Mouse (Mus musculus) limb, embryonic 10.5 days (tissue): Measurements from ENCODE around the gene Glrx2. TPM values are rescaled to one million over a fixed set of nuclear protein-coding genes. Genes with fewer than 3 reads are reported as not detected.
"Not testable (repeated sequence)": the region's sequence is repeated elsewhere in the genome, so short reads cannot be mapped to it uniquely, and the experiment has no call there.

ENCODE experiments used
- DNase-seq: peaks from one replicate; pipeline ENCODE4 v3.0.0-alpha.2; 2017; ENCODE audit warnings: low spot score
- H3K27ac ChIP-seq: fragments of 300-500 bp; sonication (generic); 2 replicates; pipeline ENCODE4 v1.5.1; 2016; ENCODE audit warnings: mild to moderate bottlenecking
- H3K27me3 ChIP-seq: fragments of 300-500 bp; sonication (generic); 2 replicates; pipeline ENCODE4 v1.6.1; 2016; ENCODE audit warnings: low read depth, mild to moderate bottlenecking; ENCODE audit not compliant: poor library complexity, severe bottlenecking
- H3K36me3 ChIP-seq: fragments of 300-500 bp; sonication (generic); 2 replicates; pipeline ENCODE4 v1.6.1; 2016; ENCODE audit warnings: mild to moderate bottlenecking, moderate library complexity
- H3K4me1 ChIP-seq: fragments of 300-500 bp; sonication (generic); 2 replicates; pipeline ENCODE4 v1.6.1; 2016
- H3K4me3 ChIP-seq: fragments of 300-500 bp; sonication (generic); 2 replicates; pipeline ENCODE4 v1.5.1; 2016; ENCODE audit warnings: mild to moderate bottlenecking, moderate library complexity
- H3K9me3 ChIP-seq: fragments of 300-500 bp; sonication (generic); replicated peaks from 2 replicates; pipeline ENCODE4 v1.6.1; 2016; ENCODE audit warnings: mild to moderate bottlenecking
- WGBS: fragments of 180-500 bp; shearing (Covaris S2); methylation state at CpG from one replicate; pipeline ENCODE4 v1.1.7; 2016; 5-methylcytosine and 5-hydroxymethylcytosine counted together
- polyA plus RNA-seq: library from polyadenylated mRNA; unstranded; fragments of >200 nt; fragmentation: Nextera tagmentation; extraction: Ambion mirVana; gene quantifications from 2 replicates; pipeline ENCODE4 v1.2.1, GENCODE M21; 2016

Gene Glrx2
- 71.6 and 80.7 TPM in 2 replicates for polyA plus RNA-seq

DNA sequence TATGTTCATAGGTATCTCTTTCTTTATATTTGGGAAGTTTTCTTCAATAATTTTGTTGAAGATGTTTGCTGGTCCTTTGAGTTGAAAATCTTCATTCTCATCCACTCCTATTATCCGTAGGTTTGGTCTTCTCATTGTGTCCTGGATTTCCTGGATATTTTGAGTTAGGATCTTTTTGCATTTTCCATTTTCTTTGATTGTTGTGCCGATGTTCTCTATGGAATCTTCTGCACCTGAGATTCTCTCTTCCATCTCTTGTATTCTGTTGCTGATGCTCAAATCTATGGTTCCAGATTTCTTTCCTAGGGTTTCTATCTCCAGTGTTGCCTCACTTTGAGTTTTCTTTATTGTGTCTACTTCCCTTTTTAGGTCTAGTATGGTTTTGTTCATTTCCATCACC lies at the start of gene Glrx2:
Glrx2 (plus strand) TSS at position 301 of the 400 bp plus-strand sequence.
- not testable (repeated sequence) for DNase-seq, H3K27me3 ChIP-seq, H3K4me1 ChIP-seq, H3K9me3 ChIP-seq, H3K4me3 ChIP-seq, H3K36me3 ChIP-seq, H3K27ac ChIP-seq
- no CpG with 5 or more reads among the region's 2 CpGs for WGBS

GRCm38 (mm10) chr1:143675734-143676361 lies 40.3 kb upstream of the Glrx2 start:
- Histone ChIP-seq H3K4me3 (no peak overlapping the region), H3K27ac (no peak overlapping the region), H3K27me3 (no peaks in the 10 kb centered on the region), H3K36me3 (peaks cover 73% of the 10 kb centered on the region), H3K9me3 (no peaks in the 10 kb centered on the region), H3K4me1 (no peaks in the 10 kb centered on the region)
- 94% methylated on average over 4 of the region's 4 CpGs for WGBS
- DNase-seq = no peak

DNA sequence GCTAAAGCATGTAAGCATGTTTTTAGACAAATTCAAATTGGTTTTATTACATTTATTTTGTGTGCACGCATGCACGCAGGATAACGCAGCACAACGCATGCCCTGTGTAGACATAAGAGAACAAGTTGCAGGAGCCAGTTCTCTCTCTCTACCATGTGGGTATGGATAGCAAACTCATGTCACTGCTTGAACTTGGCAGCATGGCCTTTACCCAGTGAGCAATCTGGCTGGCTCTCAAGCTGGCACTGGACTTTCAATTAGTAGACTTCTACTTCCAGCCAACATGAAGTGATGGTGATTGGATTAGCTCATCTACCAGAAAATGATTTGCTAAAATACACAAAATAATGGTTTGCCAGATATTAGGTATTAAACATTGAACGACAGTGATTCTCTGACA lies 35.0 kb upstream of the Glrx2 start:
- Histone ChIP-seq H3K27ac (no peak overlapping the region), H3K4me1 (no peaks in the 10 kb centered on the region), H3K4me3 (no peak overlapping the region), H3K27me3 (no peaks in the 10 kb centered on the region), H3K36me3 (peaks cover 74% of the 10 kb centered on the region), H3K9me3 (no peaks in the 10 kb centered on the region)
- over 99% methylated on average over 5 of the region's 5 CpGs for WGBS
- DNase-seq = no peak

- no peaks in the 10 kb centered on the region for H3K27me3 ChIP-seq
- no peak overlapping the region for H3K4me3 ChIP-seq
- no peaks in the 10 kb centered on the region for H3K4me1 ChIP-seq
- no peak for DNase-seq
- WGBS = 93% methylated on average over 3 of the region's 3 CpGs
- no peak overlapping the region for H3K27ac ChIP-seq
- H3K36me3 ChIP-seq = peaks cover 73% of the 10 kb centered on the region
- H3K9me3 ChIP-seq = no peaks in the 10 kb centered on the region
These were observed 31.3 kb upstream of the Glrx2 start for GRCm38 (mm10) chr1:143684849-143685248.

DNA sequence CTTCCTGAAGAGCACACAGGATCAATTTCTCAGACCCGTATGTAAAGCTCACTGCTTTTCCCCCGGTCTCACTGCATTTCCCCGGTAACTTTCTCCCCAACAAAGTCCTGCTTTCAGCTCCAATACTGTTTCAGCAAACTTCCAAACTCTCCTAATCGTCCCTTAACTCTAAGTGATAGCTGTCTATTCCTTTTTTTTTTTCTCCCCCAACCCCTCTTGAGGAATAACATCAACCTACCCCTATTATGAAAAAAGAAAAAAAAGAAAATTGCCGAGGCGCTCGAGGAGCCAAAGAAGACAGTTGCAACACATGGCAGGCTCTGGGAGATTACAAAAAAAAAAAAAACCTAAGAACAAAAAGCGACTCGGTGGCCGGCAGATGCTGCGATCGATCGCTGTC lies 14.4 kb upstream of the Glrx2 start:
- under 1% methylated on average over 13 of the region's 13 CpGs for WGBS
- Histone ChIP-seq H3K9me3 (no peaks in the 10 kb centered on the region), H3K4me3 (peak overlapping the region; percentile 87), H3K27ac (peak overlapping the region; percentile 97), H3K36me3 (peaks cover 18% of the 10 kb centered on the region), H3K4me1 (peaks cover 4% of the 10 kb centered on the region; the same call in 1 of the 2 replicates), H3K27me3 (no peaks in the 10 kb centered on the region)
- no peak for DNase-seq

DNA sequence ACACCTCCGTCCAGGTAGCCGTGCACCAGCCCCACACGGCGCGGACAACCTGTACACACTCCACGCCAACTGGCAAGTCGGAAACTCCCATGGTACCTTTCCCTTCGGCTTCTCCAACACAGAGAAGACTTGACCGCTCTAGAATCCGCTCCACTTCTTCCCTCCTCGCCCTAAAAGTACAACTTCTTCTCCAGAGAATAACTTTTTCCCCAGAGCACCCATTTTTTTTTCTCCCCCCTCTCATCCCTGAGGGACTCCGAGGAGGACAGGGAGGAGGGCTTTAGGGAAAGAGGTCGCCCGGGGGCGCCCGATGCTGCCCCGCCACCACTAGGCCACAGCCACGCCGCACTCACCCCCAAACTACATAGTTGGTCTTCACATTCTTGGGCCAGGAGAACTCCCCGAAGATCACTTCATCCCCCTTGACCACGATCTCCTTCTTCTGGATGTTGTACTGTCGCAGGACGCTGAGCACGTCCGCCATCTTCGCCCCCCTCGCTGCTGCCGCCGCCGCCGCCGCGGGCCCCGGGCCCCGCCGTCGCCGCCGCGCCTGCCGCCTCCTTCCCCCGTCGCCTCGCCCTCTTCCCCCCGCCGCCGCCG lies 13.9 kb upstream of the Glrx2 start:
- H3K36me3 ChIP-seq = peaks cover 14% of the 10 kb centered on the region
- under 1% methylated on average over 46 of the region's 48 CpGs for WGBS
- peaks cover 4% of the 10 kb centered on the region; the same call in 1 of the 2 replicates for H3K4me1 ChIP-seq
- H3K9me3 ChIP-seq = no peaks in the 10 kb centered on the region
- no peak for DNase-seq
- H3K27ac ChIP-seq = peak overlapping the region; percentile 97
- H3K4me3 ChIP-seq = peak overlapping the region; percentile 87
- no peaks in the 10 kb centered on the region for H3K27me3 ChIP-seq

DNA sequence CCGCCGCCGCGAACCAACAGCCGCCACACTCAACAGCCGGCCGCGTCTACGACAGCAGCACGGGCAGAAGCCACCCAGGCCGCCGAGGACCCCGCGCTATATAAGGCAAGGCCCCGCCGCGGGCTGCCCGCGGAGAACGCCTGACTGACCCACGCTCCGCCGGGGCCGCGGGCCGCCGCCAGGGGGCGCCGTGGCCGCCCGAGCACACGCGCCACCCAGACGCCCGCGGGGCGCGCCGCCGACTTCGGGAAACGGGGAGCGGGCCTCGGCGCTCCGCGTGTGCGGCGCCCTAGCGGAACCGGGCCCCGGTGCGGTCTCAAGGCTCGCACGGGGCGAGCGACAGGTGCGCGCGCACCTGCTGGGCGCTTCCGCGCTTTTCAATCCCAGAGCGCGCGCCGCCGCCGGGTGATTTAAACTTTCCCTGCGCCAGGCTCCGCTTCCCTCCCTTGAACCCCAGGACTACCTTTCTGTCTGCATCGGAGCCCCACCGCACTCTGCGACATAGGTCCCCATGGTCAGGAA lies 13.3 kb upstream of the Glrx2 start, which contains the start of gene Cdc73:
Cdc73 (minus strand) TSS at position 153 of the 522 bp plus-strand sequence.
- Histone ChIP-seq H3K27me3 (no peaks in the 10 kb centered on the region), H3K4me1 (peaks cover 4% of the 10 kb centered on the region; the same call in 1 of the 2 replicates), H3K4me3 (peak within 1 kb of the TSS; percentile 87), H3K36me3 (peaks cover 8% of the 10 kb centered on the region), H3K27ac (peak within 1 kb of the TSS; percentile 97), H3K9me3 (no peaks in the 10 kb centered on the region)
- peak; percentile 94 for DNase-seq
- under 1% methylated on average over 71 of the region's 74 CpGs for WGBS

DNA sequence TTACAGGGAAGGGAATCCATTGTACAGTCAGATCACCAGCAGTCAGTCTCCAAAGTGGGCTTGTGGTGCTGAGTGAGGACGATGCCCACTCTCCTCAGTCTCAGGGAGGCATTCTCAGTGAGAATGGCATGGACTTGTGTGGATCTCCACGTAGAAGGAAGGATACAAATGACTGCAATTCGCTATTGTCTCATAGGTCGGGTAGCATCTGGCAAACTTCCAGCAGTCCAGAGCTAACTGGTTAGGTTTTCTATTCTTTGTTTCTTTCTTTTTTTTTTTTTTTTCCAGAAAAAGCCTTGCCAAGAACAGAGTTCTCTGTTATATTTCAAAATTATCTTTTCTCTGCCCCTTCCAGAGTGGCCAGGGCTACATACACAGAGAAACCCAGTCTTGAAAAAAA lies 9.1 kb upstream of the Glrx2 start:
- Histone ChIP-seq H3K36me3 (no peaks in the 10 kb centered on the region), H3K4me3 (no peak overlapping the region), H3K4me1 (peaks cover 7% of the 10 kb centered on the region), H3K27me3 (no peaks in the 10 kb centered on the region), H3K27ac (no peak overlapping the region), H3K9me3 (no peaks in the 10 kb centered on the region)
- 77% methylated on average over 4 of the region's 4 CpGs for WGBS
- DNase-seq = no peak

GRCm38 (mm10) chr1:143708361-143708760 lies 7.8 kb upstream of the Glrx2 start:
- Histone ChIP-seq H3K4me1 (peaks cover 7% of the 10 kb centered on the region), H3K27ac (no peak overlapping the region), H3K9me3 (no peaks in the 10 kb centered on the region), H3K27me3 (no peaks in the 10 kb centered on the region), H3K36me3 (no peaks in the 10 kb centered on the region), H3K4me3 (no peak overlapping the region)
- WGBS = 82% methylated on average over 6 of the region's 6 CpGs
- DNase-seq = no peak

DNA sequence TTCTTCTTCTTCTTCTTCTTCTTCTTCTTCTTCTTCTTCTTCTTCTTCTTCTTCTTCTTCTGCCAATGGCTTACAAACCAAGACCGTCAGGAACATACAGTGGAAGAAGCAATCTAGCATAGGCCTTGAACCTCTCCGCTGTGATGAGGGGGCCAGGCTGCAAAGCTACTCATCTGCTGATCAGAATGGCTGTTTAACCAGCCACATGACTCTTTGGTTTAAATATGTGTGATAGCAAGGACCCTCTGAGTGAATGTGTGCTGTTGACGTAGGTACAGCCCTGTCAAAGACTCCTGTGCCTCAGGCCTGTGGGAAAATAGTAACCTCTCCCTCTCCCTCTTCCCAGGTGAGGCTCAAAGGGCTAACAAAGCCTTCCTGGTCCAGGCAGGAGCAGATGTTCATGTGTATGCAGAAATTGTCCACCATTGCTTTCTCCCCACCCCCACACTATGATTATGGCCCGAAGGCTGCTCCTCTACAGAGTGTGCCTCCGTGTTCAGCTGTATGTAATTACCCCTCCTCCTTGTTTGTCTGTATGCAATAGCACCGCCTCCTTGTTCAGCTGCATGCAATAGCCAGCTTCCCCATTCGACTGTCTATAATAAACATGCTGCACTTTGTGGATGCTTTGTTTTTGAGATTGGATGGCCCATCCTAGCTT lies 6.0 kb upstream of the Glrx2 start:
- H3K9me3 ChIP-seq = no peaks in the 10 kb centered on the region
- H3K27me3 ChIP-seq = no peaks in the 10 kb centered on the region
- H3K4me1 ChIP-seq = peaks cover 7% of the 10 kb centered on the region
- WGBS = 73% methylated on average over 7 of the region's 7 CpGs
- H3K36me3 ChIP-seq = no peaks in the 10 kb centered on the region
- H3K27ac ChIP-seq = peak overlapping the region; percentile 36; the same call in 1 of the 2 replicates
- DNase-seq = peak; percentile 30
- no peak overlapping the region for H3K4me3 ChIP-seq

GRCm38 (mm10) chr1:143710627-143710976 lies 5.5 kb upstream of the Glrx2 start:
- Histone ChIP-seq H3K9me3 (no peaks in the 10 kb centered on the region), H3K27me3 (no peaks in the 10 kb centered on the region), H3K27ac (peak overlapping the region; percentile 36; the same call in 1 of the 2 replicates), H3K36me3 (no peaks in the 10 kb centered on the region), H3K4me1 (peaks cover 7% of the 10 kb centered on the region), H3K4me3 (no peak overlapping the region)
- no peak for DNase-seq
- 79% methylated on average over 5 of the region's 5 CpGs for WGBS

DNA sequence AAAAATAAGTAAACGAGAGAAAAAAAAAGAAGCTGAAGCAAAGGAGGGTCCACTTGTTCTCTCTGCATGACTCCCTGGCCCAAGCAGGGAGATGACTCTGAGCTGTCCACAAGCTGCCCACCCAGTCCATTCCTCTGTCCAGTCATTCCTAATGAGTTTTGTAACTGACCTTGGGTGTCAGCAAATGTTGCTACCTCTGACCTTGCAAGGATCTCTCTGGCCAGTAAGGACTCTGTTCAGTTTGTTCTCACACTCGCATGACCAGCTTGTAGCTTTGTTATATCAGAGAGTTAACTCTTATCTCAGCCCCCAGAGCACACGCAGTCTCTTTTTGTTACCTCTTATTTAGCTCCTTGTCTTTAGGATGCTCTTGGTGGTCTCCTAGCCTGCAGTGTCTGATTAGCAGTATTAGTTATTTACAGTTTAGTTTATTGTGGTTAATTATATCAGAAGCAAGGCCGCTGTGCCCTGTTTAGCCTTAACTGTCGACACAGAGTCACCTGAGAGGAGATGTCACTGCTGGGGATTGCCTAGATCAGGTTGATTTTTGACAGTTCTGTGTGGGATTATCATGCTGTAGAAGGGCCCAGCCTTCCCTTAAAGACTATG lies 8.4 kb downstream of the Glrx2 start:
- no peak overlapping the region for H3K4me3 ChIP-seq
- H3K27me3 ChIP-seq = no peaks in the 10 kb centered on the region
- WGBS = 87% methylated on average over 5 of the region's 5 CpGs
- DNase-seq = no peak
- no peak overlapping the region for H3K27ac ChIP-seq
- no peaks in the 10 kb centered on the region for H3K9me3 ChIP-seq
- H3K36me3 ChIP-seq = no peaks in the 10 kb centered on the region
- no peaks in the 10 kb centered on the region for H3K4me1 ChIP-seq
